ENCODE assay signal across 32 mouse cellular contexts in the genomic region with DNA sequence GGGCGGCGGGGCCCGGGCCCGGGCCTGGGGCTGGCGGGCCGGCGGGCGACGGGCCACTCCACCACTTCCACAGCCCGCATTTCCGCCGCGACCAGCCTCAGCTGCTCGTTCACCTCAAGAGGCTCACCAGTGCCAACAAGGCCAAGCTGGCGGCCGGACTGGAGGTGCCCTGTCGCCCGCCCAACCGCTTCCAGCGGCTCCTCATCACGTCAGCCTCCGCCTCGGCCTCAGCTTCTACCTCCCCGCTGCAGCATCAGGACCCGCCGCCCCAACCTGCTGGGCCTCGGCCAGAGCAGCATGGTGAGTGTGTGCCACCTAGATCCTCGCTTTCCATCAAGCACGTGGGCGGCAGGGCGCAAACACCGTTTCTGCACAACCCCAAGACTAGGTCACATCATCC. TPM values are rescaled to one million over a fixed set of nuclear protein-coding genes. Genes with fewer than 3 reads are reported as not detected.
DNase-seq lines count a peak whose midpoint lies in the region; ATAC-seq and TF ChIP-seq lines count a peak whose summit lies in the region.
"Had no signal": no experiment of that assay in that cellular context is flagged by ENCODE, and none has a peak within 500 bp of the region (broad histone marks: within the 10 kb centered on the region; RNA-seq: fewer than 3 reads in every experiment).

No protein-coding gene starts in this region.

- 92% methylated on average over 32 of the region's 32 CpGs for WGBS in lung, embryonic 15.5 days
- WGBS in lung, adult 2 months, result 90% methylated on average over 32 of the region's 32 CpGs

- no peak for TF ChIP-seq POLR2A in lung, adult 2 months (IDR thresholded peaks at IDR 0.05; ENCODE audit: borderline replicate concordance, extremely low read depth, low read depth, low read length)

- TF ChIP-seq CTCF in lung, adult 2 months (IDR thresholded peaks at IDR 0.05; ENCODE audit: insufficient read depth, low read length), result no peak

- DNase-seq in lung, adult 2 months, result no peak
- DNase-seq in ES-CJ7 (ENCODE audit: low read depth, low spot score), result peak; percentile 43
- DNase-seq in ZHBTc4 (ENCODE audit: low read depth, low spot score), result peak; percentile 62
- peak; percentile 66 for DNase-seq in testis, postnatal 14 days (ENCODE audit: low spot score)
- no peak for DNase-seq in cerebellum, postnatal 25 days
- DNase-seq in thymus, postnatal 25 days, result no peak
- DNase-seq: adrenal gland, adult 8-10 months; cerebellum, adult 18-20 months; cerebellum, postnatal 14 days; embryo, embryonic 11 days; gastrocnemius, postnatal 25 days; heart, adult 18-20 months; heart, postnatal 10 days; kidney, postnatal 25 days; layer of hippocampus, postnatal 36 days; retina, postnatal 1 day; right cerebral cortex, postnatal 4 days had no signal

- H3K27ac ChIP-seq in lung, embryonic 15.5 days, result no peak overlapping the region
- H3K27ac ChIP-seq: embryonic facial prominence, embryonic 13.5 days; forebrain, embryonic 12.5 days; hindbrain, embryonic 10.5 days; limb, embryonic 13.5 days; midbrain, embryonic 13.5 days had no signal

- H3K4me1 ChIP-seq in lung, embryonic 15.5 days, result no peaks in the 10 kb centered on the region
- H3K4me1 ChIP-seq in lung, adult 2 months (ENCODE audit: control insufficient read depth, insufficient read depth, low read length), result no peaks in the 10 kb centered on the region
- H3K4me1 ChIP-seq: embryonic facial prominence, embryonic 13.5 days; forebrain, embryonic 12.5 days; hindbrain, embryonic 10.5 days; limb, embryonic 13.5 days had no signal

- no peak overlapping the region for H3K9ac ChIP-seq in lung, embryonic 15.5 days
- H3K9ac ChIP-seq: embryonic facial prominence, embryonic 13.5 days; forebrain, embryonic 12.5 days; heart, embryonic 12.5 days; limb, embryonic 13.5 days; midbrain, embryonic 13.5 days had no signal

- H3K4me3 ChIP-seq in lung, embryonic 15.5 days, result no peak overlapping the region
- no peak overlapping the region for H3K4me3 ChIP-seq in lung, adult 2 months (replicated peaks; ENCODE audit: extremely low read depth, low read depth, low read length)
- H3K4me3 ChIP-seq: embryonic facial prominence, embryonic 13.5 days; erythroblast, embryonic 14.5 days; forebrain, embryonic 12.5 days; heart, embryonic 12.5 days; hindbrain, embryonic 10.5 days; limb, embryonic 13.5 days; midbrain, embryonic 13.5 days had no signal

- H3K4me2 ChIP-seq in lung, embryonic 15.5 days, result no peak overlapping the region
- H3K4me2 ChIP-seq: embryonic facial prominence, embryonic 13.5 days; forebrain, embryonic 12.5 days; heart, embryonic 12.5 days; limb, embryonic 13.5 days; midbrain, embryonic 13.5 days had no signal

- H3K27me3 ChIP-seq in lung, embryonic 15.5 days, result no peaks in the 10 kb centered on the region
- H3K27me3 ChIP-seq: embryonic facial prominence, embryonic 13.5 days; forebrain, embryonic 12.5 days; heart, embryonic 12.5 days; limb, embryonic 13.5 days; midbrain, embryonic 13.5 days had no signal

- H3K36me3 ChIP-seq in lung, embryonic 15.5 days, result peaks cover 61% of the 10 kb centered on the region

- peak; percentile 49; the same call in 1 of the 2 replicates for ATAC-seq in lung, embryonic 15.5 days (ENCODE audit: borderline replicate concordance, extremely low read depth, low FRiP score, low TSS enrichment)
- ATAC-seq: midbrain, embryonic 13.5 days had no signal

- H3K9me3 ChIP-seq in lung, embryonic 15.5 days, result peaks cover 5% of the 10 kb centered on the region; the same call in 1 of the 2 replicates
- H3K9me3 ChIP-seq: embryonic facial prominence, embryonic 13.5 days; midbrain, embryonic 13.5 days had no signal

RNA-seq across cellular contexts. Expression of a gene that starts 0.6 kb away (rescaled TPM):
- polyA plus RNA-seq in lung, embryonic 15.5 days (2015; fragmentation: Nextera tagmentation; extraction: Ambion mirVana), result 0.15 and 0.21 TPM in 2 replicates
- 0.02 TPM in 1 of 2 replicates, not detected in the other for polyA plus RNA-seq in lung, adult 2 months (2012; rRNA removed)
- polyA plus RNA-seq: erythroblast, embryonic 14.5 days had no signal

RNA-seq across cellular contexts. Expression of a gene that starts 25.6 kb away (rescaled TPM):
- polyA plus RNA-seq in lung, embryonic 15.5 days (2015; fragmentation: Nextera tagmentation; extraction: Ambion mirVana), result 34.8 and 34.9 TPM in 2 replicates
- 21.0 and 22.1 TPM in 2 replicates for polyA plus RNA-seq in lung, adult 2 months (2012; rRNA removed)

RNA-seq across cellular contexts. Expression of a gene that starts 44.9 kb away (rescaled TPM):
- 14.3 and 16.4 TPM in 2 replicates for polyA plus RNA-seq in lung, embryonic 15.5 days (2015; fragmentation: Nextera tagmentation; extraction: Ambion mirVana)
- 10.5 and 12.6 TPM in 2 replicates for polyA plus RNA-seq in lung, adult 2 months (2012; rRNA removed)
- polyA plus RNA-seq: C2C12 had no signal

RNA-seq across cellular contexts. Expression of a gene that starts 48.9 kb away (rescaled TPM):
- polyA plus RNA-seq in lung, embryonic 15.5 days (2015; fragmentation: Nextera tagmentation; extraction: Ambion mirVana), result 76.8 and 85.6 TPM in 2 replicates
- 149 and 238 TPM in 2 replicates for polyA plus RNA-seq in lung, adult 2 months (2012; rRNA removed)

RNA-seq across cellular contexts. Expression of a gene that starts 51.2 kb away (rescaled TPM):
- not detected in 2 replicates for polyA plus RNA-seq in lung, embryonic 15.5 days (2015; fragmentation: Nextera tagmentation; extraction: Ambion mirVana)
- not detected in 2 replicates for polyA plus RNA-seq in lung, adult 2 months (2012; rRNA removed)
- polyA plus RNA-seq: C2C12; embryonic facial prominence, embryonic 13.5 days; erythroblast, embryonic 14.5 days; forebrain, embryonic 12.5 days; heart, embryonic 12.5 days; hindbrain, embryonic 10.5 days; kidney, embryonic 14.5 days; limb, embryonic 13.5 days; liver, embryonic 16.5 days; midbrain, embryonic 13.5 days; neural tube, embryonic 11.5 days; stomach, embryonic 14.5 days; thymus, postnatal 0 days; urinary bladder, adult 2 months had no signal

Comparison
In these comparisons a context has a peak if more than half of its experiments do, and no peak if none do; other contexts are left out.
1. DNase-seq: peak in ES-CJ7 (single experiment), ZHBTc4 (single experiment) and testis, postnatal 14 days (single experiment); none in lung, adult 2 months (single experiment), cerebellum, postnatal 25 days (0 of 2) and thymus, postnatal 25 days (single experiment).